Mouse (Mus musculus): Measurements from ENCODE around the gene Mrpl42. TPM values are rescaled to one million over a fixed set of nuclear protein-coding genes. Genes with fewer than 3 reads are reported as not detected.
"Not testable (repeated sequence)": the region's sequence is repeated elsewhere in the genome, so short reads cannot be mapped to it uniquely, and the experiment has no call there.

Gene Mrpl42
- 10 to 100 TPM; 71.7 to 74.5 TPM for total RNA-seq (2021)
- long read RNA-seq, experiment 1, transcript Mrpl42-203 (6 exons, 661 nt) = major isoform, 46 of 63 reads
- long read RNA-seq, experiment 1, partial matches to known transcripts = 5 of 63 reads
- long read RNA-seq, experiment 1, other reads (novel, unspliced or antisense) = 10 of 63 reads
- long read RNA-seq, experiment 2, transcript Mrpl42-202 (5 exons, 455 nt) = minor isoform, 5 of 86 reads
- long read RNA-seq, experiment 2, transcript Mrpl42-203 (6 exons, 661 nt) = major isoform, 63 of 86 reads
- long read RNA-seq, experiment 2, partial matches to known transcripts = 4 of 86 reads
- long read RNA-seq, experiment 2, other reads (novel, unspliced or antisense) = 14 of 86 reads

- peak; percentile 84 to 85 for DNase-seq (ENCODE audit: low spot score in 2 of 2)
- TF ChIP-seq CTCF (conservative IDR thresholded peaks at IDR 0.05) = no peak
- peak within 1 kb of the TSS; percentile 75 for H3K4me3 ChIP-seq
- peak within 1 kb of the TSS; percentile 95 for H3K27ac ChIP-seq
Measured at GRCm38 (mm10) chr10:95501463-95502081, at the start of gene Mrpl42. Gene Mrpl42 (minus strand): TSS chr10:95501940.

- no peak overlapping the region for H3K4me3 ChIP-seq
- DNase-seq (ENCODE audit: low spot score in 2 of 2) = peak in 1 of 2 experiments; percentile 22
- peak; percentile 89 for TF ChIP-seq CTCF (conservative IDR thresholded peaks at IDR 0.05)
- no peak overlapping the region for H3K27ac ChIP-seq
Measured at GRCm38 (mm10) chr10:95550506-95550905, 48.8 kb upstream of the Mrpl42 start.

GRCm38 (mm10) chr10:95549080-95549479 is 47.3 kb upstream of the Mrpl42 start:
- DNase-seq (ENCODE audit: low spot score in 2 of 2); H3K4me3 ChIP-seq: not testable (repeated sequence)

GRCm38 (mm10) chr10:95548154-95548826 is 46.5 kb upstream of the Mrpl42 start:
- TF ChIP-seq CTCF (conservative IDR thresholded peaks at IDR 0.05) = no peak
- no peak for DNase-seq (ENCODE audit: low spot score in 2 of 2)

More at GRCm38 (mm10) chr10:95549080-95549479, 47.3 kb upstream of the Mrpl42 start:
- not testable (repeated sequence) for H3K27ac ChIP-seq

GRCm38 (mm10) chr10:95546178-95546577 is 44.4 kb upstream of the Mrpl42 start:
- TF ChIP-seq CTCF (conservative IDR thresholded peaks at IDR 0.05) = no peak
- Histone ChIP-seq H3K27ac (no peak overlapping the region), H3K4me3 (no peak overlapping the region)
- no peak for DNase-seq (ENCODE audit: low spot score in 2 of 2)

More at GRCm38 (mm10) chr10:95548154-95548826, 46.5 kb upstream of the Mrpl42 start:
- H3K27ac ChIP-seq = no peak overlapping the region
- no peak overlapping the region for H3K4me3 ChIP-seq

- H3K27ac ChIP-seq = peak overlapping the region; percentile 32
- DNase-seq (ENCODE audit: low spot score in 2 of 2) = no peak
- no peak overlapping the region for H3K4me3 ChIP-seq
- TF ChIP-seq CTCF (conservative IDR thresholded peaks at IDR 0.05) = no peak
Measured at GRCm38 (mm10) chr10:95545051-95545450, 43.3 kb upstream of the Mrpl42 start.

GRCm38 (mm10) chr10:95544651-95545050 is 42.9 kb upstream of the Mrpl42 start:
- no peak overlapping the region for H3K4me3 ChIP-seq
- TF ChIP-seq CTCF (conservative IDR thresholded peaks at IDR 0.05) = no peak
- H3K27ac ChIP-seq = peak overlapping the region; percentile 32; the same call in 1 of the 2 replicates
- no peak for DNase-seq (ENCODE audit: low spot score in 2 of 2)

GRCm38 (mm10) chr10:95544004-95544403 is 42.3 kb upstream of the Mrpl42 start:
- no peak for DNase-seq (ENCODE audit: low spot score in 2 of 2)
- no peak for TF ChIP-seq CTCF (conservative IDR thresholded peaks at IDR 0.05)
- H3K27ac ChIP-seq = peak overlapping the region; percentile 32; the same call in 1 of the 2 replicates
- no peak overlapping the region for H3K4me3 ChIP-seq

- DNase-seq (ENCODE audit: low spot score in 2 of 2) = no peak
- no peak for TF ChIP-seq CTCF (conservative IDR thresholded peaks at IDR 0.05)
- no peak overlapping the region for H3K4me3 ChIP-seq
- H3K27ac ChIP-seq = peak overlapping the region; percentile 76
Measured at GRCm38 (mm10) chr10:95543377-95543776, 41.6 kb upstream of the Mrpl42 start.

- Histone ChIP-seq H3K4me3 (no peak overlapping the region), H3K27ac (peak overlapping the region; percentile 76)
- no peak for DNase-seq (ENCODE audit: low spot score in 2 of 2)
- no peak for TF ChIP-seq CTCF (conservative IDR thresholded peaks at IDR 0.05)
Measured at GRCm38 (mm10) chr10:95542916-95543315, 41.2 kb upstream of the Mrpl42 start.

GRCm38 (mm10) chr10:95539841-95540240 is 38.1 kb upstream of the Mrpl42 start:
- no peak for DNase-seq (ENCODE audit: low spot score in 2 of 2)
- H3K4me3 ChIP-seq = no peak overlapping the region
- H3K27ac ChIP-seq = no peak overlapping the region
- TF ChIP-seq CTCF (conservative IDR thresholded peaks at IDR 0.05) = no peak

- no peak overlapping the region for H3K4me3 ChIP-seq
- DNase-seq (ENCODE audit: low spot score in 2 of 2) = no peak
- no peak for TF ChIP-seq CTCF (conservative IDR thresholded peaks at IDR 0.05)
- H3K27ac ChIP-seq = no peak overlapping the region
Measured at GRCm38 (mm10) chr10:95539260-95539659, 37.5 kb upstream of the Mrpl42 start.

- no peak for DNase-seq (ENCODE audit: low spot score in 2 of 2)
- no peak overlapping the region for H3K27ac ChIP-seq
- H3K4me3 ChIP-seq = no peak overlapping the region
- TF ChIP-seq CTCF (conservative IDR thresholded peaks at IDR 0.05) = no peak
Measured at GRCm38 (mm10) chr10:95536222-95536541, 34.4 kb upstream of the Mrpl42 start.
